Mouse (Mus musculus) lung, embryonic 14.5 days (tissue): ENCODE data around the gene Ebf3. TPM values are rescaled to one million over a fixed set of nuclear protein-coding genes. Genes with fewer than 3 reads are reported as not detected.
A peak's percentile ranks its signal among the peaks of the same experiment; 100 is the strongest.

Experiments used
- ATAC-seq: fragments of 200-750 bp; cut with Nextera tagmentation; 2 replicates; pipeline ENCODE4 v1.8.0; 2017; ENCODE audit warnings: mild to moderate bottlenecking, moderate TSS enrichment, moderate library complexity; ENCODE audit not compliant: insufficient read depth
- DNase-seq: peaks from one replicate; pipeline ENCODE4 v3.0.0-alpha.2; 2015
- H3K27ac ChIP-seq: fragments of 300-500 bp; sonication (generic); 2 replicates; pipeline ENCODE4 v1.5.1; 2014; ENCODE audit warnings: low read depth, mild to moderate bottlenecking, moderate library complexity
- H3K27me3 ChIP-seq: fragments of 300-500 bp; sonication (generic); 2 replicates; pipeline ENCODE4 v1.6.1; 2014; ENCODE audit warnings: low read length, control low read depth; ENCODE audit not compliant: insufficient read depth
- H3K36me3 ChIP-seq: fragments of 300-500 bp; sonication (generic); 2 replicates; pipeline ENCODE4 v1.6.1; 2014; ENCODE audit warnings: control low read depth; ENCODE audit not compliant: insufficient read depth
- H3K4me1 ChIP-seq: fragments of 300-500 bp; sonication (generic); 2 replicates; pipeline ENCODE4 v1.6.1; 2014; ENCODE audit warnings: antibody characterized with exemption, control low read depth; ENCODE audit not compliant: insufficient read depth
- H3K4me2 ChIP-seq: fragments of 300-500 bp; sonication (generic); 2 replicates; pipeline ENCODE4 v1.6.1; 2014; ENCODE audit warnings: mild to moderate bottlenecking
- H3K4me3 ChIP-seq: fragments of 300-500 bp; sonication (generic); 2 replicates; pipeline ENCODE4 v1.5.1; 2014; ENCODE audit warnings: low read depth, low read length
- H3K9ac ChIP-seq: fragments of 300-500 bp; sonication (generic); 2 replicates; pipeline ENCODE4 v1.6.1; 2014
- H3K9me3 ChIP-seq: fragments of 300-500 bp; sonication (generic); 2 replicates; pipeline ENCODE4 v1.6.1; 2016; ENCODE audit warnings: low read depth, low read length, control low read depth
- CTCF ChIP-seq: IDR thresholded peaks from 2 replicates; pipeline ENCODE4 v1.5.1; 2016; ENCODE audit warnings: antibody characterized with exemption, low read depth
- WGBS: fragments of 180-500 bp; shearing (Covaris S2); extraction: QIAGEN DNeasy Blood & Tissue Kit; methylation state at CpG from one replicate; pipeline ENCODE4 v1.1.7; 2014; 5-methylcytosine and 5-hydroxymethylcytosine counted together
- polyA plus RNA-seq: library from polyadenylated mRNA; unstranded; fragments of >200 nt; fragmentation: Nextera tagmentation; extraction: Ambion mirVana; gene quantifications from 2 replicates; pipeline ENCODE4 v1.2.1, GENCODE M21; 2014

Gene Ebf3
- polyA plus RNA-seq, 1 experiment from 2014 or later, result 0.14 TPM

DNA sequence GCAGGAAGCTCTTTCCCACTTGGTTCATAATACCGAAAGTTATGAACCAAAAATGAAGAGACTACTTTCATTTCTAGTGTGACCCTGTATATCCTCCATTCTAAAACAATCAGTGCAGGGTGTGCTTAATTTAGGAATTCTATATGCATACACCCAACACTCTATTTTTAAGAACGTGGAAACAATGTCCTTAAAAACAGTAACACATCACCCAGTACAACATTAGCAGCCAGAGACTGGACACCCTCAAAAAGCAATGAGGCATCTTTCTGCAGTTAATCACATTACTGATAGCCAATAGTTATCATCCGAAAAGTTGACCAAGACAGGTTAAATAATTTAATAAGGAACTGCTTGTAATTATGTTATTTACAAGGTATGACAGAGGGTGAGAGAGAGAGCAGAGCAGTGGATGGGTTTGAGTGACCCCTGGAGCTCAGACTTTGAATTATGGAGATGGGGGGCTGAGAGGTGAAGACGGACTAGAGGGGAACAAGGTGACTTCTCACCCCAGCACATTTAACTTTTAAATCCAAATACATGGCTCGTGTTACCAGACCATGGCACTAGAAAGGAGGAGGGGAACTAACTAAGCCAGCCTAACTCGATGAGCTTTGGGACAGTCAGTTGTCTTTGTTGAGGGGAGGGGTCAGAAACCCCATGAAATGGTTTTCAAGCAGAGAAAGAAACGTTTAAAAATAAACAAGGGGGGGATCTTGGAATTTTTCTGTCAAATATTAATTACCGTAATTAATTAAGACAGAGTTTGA, 2.7 kb downstream of the Ebf3 start:
- DNase-seq, result no peak
- no peak for ATAC-seq
- Histone ChIP-seq H3K9ac (no peak overlapping the region), H3K27ac (no peak overlapping the region), H3K27me3 (peaks cover 92% of the 10 kb centered on the region), H3K4me3 (peak overlapping the region; percentile 52; the same call in 1 of the 2 replicates), H3K4me2 (peak overlapping the region; percentile 53; the same call in 1 of the 2 replicates), H3K9me3 (no peaks in the 10 kb centered on the region), H3K36me3 (no peaks in the 10 kb centered on the region), H3K4me1 (no peaks in the 10 kb centered on the region)
- no peak for TF ChIP-seq CTCF
- 5% methylated on average over 8 of the region's 8 CpGs for WGBS

DNA sequence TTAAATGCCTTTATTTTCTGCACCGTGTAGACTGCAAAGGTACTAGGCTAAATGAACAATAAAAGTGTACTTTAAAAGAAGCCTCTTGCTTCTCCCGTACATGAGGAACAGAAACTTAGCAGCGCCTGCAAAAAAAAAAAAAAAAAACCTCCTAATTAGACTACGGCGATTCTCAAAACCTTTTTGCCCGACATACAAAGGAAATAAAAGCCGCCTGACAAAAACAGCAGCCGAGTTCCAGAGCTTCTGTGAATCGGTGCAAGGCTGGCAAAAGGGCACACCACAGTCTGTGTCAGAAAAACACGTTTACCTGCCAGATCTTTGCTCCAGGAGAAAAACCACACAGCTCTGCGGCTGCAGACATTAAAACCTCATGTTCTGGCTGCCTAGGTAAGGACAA, 3.4 kb downstream of the Ebf3 start:
- peak; percentile 18 for DNase-seq
- Histone ChIP-seq H3K27me3 (peaks cover 92% of the 10 kb centered on the region), H3K4me1 (no peaks in the 10 kb centered on the region), H3K9ac (no peak overlapping the region), H3K9me3 (no peaks in the 10 kb centered on the region), H3K4me3 (peak overlapping the region; percentile 32), H3K27ac (no peak overlapping the region), H3K36me3 (no peaks in the 10 kb centered on the region), H3K4me2 (peak overlapping the region; percentile 53; the same call in 1 of the 2 replicates)
- no peak for TF ChIP-seq CTCF
- under 1% methylated on average over 11 of the region's 11 CpGs for WGBS
- no peak for ATAC-seq

DNA sequence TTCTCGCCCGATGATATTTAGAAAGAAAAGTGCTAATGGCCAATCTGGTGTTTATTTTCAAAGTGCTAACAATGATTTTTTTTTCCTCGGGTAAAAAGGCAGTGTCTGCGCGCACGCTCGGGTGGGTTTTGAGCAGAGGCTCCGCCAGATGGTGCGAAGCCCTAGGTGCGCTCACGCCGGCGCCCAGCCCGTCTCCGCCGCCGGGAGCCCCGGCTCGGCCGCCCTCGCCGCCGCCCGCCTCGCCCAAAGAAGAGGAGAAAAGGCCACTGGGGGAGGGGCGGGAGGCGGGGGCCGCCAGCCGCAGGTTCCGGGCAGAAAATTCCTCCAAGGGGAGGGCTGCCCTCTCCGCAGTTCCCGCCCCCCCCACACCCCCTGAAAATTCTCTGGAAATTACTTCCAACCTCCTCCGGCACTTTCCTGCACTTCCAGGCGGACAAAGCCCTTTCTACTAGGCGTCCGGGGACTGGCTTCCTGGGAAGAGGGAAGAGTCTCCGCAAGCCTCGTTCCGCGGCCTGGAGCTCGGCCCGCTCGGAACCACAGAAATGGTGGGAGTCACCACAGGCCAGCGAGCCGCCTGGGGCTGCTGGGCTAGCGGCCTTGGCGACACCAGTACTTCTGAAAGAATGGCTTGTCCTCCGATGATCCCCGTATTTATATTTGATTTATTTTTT, 4.0 kb downstream of the Ebf3 start:
- Histone ChIP-seq H3K4me1 (no peaks in the 10 kb centered on the region), H3K27me3 (peaks cover 92% of the 10 kb centered on the region), H3K9me3 (no peaks in the 10 kb centered on the region), H3K4me3 (peak overlapping the region; percentile 32), H3K9ac (peak overlapping the region; percentile 21; the same call in 1 of the 2 replicates), H3K27ac (no peak overlapping the region), H3K36me3 (no peaks in the 10 kb centered on the region), H3K4me2 (peak overlapping the region; percentile 53)
- no peak for TF ChIP-seq CTCF
- DNase-seq, result peak; percentile 48
- ATAC-seq, result no peak
- under 1% methylated on average over 48 of the region's 49 CpGs for WGBS

DNA sequence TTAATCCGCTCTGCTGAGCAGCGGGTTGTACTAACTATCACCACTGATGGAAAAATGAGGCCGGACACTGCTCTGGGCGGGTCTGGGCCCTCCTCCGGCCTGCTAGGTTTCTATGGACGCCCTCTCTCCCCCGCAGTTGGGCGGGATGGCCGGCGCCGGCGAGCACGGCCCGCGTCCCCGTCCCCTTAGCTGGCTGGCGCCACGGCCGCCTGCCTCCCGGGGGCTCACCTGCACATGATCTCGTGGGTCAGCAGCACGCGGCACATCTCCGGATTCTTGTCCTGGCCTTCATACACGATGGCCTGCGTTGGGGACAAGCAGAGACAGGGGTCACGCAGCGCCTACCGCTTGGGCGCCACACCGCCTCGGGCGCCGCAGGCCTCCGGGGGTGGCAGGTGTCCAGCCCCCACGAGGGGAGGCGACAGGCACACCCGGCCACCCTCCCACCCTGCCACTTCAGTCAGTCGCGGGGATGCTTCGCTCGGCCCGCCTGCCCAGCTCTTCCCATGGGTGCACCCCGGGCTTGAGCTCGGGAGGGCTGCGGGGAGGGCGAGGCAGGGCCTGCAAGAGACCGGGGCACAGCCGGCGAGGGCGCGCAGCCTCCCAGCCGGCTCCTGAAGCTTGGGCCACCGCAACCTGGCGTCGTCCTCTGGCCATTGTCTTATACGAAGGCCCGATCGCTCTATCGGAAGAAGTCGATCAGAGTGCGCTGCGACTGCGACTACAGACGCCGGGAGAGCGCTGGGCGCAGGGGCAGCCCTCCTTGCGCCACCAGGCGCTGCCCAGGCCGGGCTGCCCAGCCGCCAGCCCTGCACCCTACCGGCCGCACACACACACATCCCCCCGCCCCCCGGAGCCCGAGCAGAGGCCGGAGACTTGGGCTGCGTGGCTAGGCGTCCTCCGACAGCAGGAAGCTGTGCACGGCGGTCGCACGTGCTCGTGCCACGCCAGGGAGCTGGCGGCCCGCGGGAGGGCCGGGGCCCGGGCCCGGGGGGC, 4.9 kb downstream of the Ebf3 start:
- Histone ChIP-seq H3K9me3 (no peaks in the 10 kb centered on the region), H3K4me3 (peak overlapping the region; percentile 32), H3K4me2 (peak overlapping the region; percentile 53), H3K4me1 (no peaks in the 10 kb centered on the region), H3K27me3 (peaks cover 93% of the 10 kb centered on the region), H3K36me3 (no peaks in the 10 kb centered on the region), H3K9ac (peak overlapping the region; percentile 21; the same call in 1 of the 2 replicates), H3K27ac (no peak overlapping the region)
- WGBS, result 2% methylated on average over 86 of the region's 93 CpGs
- ATAC-seq (0 out of 2 replicates have a peak, but pooled peaks have one; percentile 6), DNase-seq (peak; percentile 31)
- TF ChIP-seq CTCF, result no peak

DNA sequence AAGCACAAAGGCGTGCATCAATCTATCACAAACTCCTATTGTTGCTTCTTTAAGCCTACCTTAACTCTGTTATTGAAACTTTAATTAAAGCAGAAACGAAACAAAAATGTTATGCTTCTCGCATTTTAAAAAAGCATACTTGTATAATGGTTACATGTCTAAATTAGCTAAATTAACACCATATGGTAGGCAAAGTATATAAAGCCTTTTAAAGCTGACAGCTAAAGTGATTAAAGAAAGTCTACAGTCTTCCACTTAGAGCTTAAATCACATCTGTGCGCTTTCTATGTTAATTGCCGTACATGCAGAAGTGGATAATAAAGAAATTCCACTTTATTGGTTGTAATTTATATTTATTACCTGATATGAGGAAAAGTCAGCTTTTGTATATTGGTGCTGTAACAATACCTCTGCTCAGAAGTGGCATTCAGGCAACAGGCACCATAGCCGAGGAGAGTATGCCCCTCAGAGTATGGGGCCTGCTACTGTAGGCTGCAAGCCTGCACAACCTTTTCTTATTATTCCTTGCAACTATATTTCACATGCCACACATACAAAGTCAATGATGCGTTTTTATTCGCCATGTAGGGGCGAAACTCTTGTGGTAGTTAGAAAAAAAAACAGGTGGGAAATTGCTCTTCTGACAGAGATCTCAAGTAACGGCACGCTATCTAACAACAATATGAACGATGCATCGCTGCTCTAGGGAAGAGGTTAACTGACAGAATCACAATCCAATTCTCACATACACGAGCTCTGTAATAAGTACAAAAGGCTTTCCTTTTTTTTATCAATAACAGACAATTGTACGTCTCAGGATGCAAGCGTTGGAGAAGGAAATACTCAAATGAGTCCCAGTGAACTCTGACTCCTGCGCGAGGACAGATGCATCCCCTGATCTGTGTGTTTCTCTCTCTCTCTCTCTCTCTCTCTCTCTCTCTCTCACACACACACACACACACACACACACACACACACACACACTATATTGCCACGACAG, 5.9 kb downstream of the Ebf3 start:
- peak; percentile 27 for DNase-seq
- Histone ChIP-seq H3K4me2 (no peak overlapping the region), H3K9ac (no peak overlapping the region), H3K9me3 (no peaks in the 10 kb centered on the region), H3K27ac (no peak overlapping the region), H3K27me3 (peaks cover 95% of the 10 kb centered on the region), H3K36me3 (no peaks in the 10 kb centered on the region), H3K4me1 (no peaks in the 10 kb centered on the region; the same call in 1 of the 2 replicates), H3K4me3 (no peak overlapping the region; the same call in 1 of the 2 replicates)
- ATAC-seq, result no peak
- WGBS, result 28% methylated on average over 19 of the region's 19 CpGs
- TF ChIP-seq CTCF, result peak; percentile 30

DNA sequence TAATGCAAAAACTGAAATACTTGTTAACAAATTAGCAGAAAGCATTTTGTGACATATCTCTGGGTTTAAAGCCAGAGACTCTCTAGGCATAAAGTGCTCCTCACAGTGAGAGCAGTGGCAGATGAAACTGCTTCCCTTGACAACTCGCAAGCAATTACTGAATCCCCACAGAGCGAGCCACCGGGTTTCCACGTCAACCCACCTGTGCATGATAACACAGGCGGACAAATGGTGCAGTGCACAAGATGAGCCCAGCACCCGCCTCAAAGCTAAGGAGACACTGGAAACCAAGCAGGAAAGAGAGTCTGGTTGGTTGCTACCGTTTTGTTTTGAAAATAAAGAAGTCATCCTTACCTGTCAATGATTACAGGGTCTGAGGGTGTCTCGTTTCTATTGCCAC, 7.1 kb downstream of the Ebf3 start:
- Histone ChIP-seq H3K27me3 (peaks cover 95% of the 10 kb centered on the region), H3K4me3 (no peak overlapping the region)
- 19% methylated on average over 8 of the region's 8 CpGs for WGBS

More for the DNA sequence above, 7.1 kb downstream of the Ebf3 start:
- no peak overlapping the region for H3K9ac ChIP-seq
- no peaks in the 10 kb centered on the region for H3K9me3 ChIP-seq
- H3K36me3 ChIP-seq, result no peaks in the 10 kb centered on the region
- no peak for TF ChIP-seq CTCF
- DNase-seq (no peak), ATAC-seq (no peak)
- H3K27ac ChIP-seq, result no peak overlapping the region
- no peaks in the 10 kb centered on the region; the same call in 1 of the 2 replicates for H3K4me1 ChIP-seq
- H3K4me2 ChIP-seq, result no peak overlapping the region
